ENCODE assay signal across 8 mouse cellular contexts in the genomic region with DNA sequence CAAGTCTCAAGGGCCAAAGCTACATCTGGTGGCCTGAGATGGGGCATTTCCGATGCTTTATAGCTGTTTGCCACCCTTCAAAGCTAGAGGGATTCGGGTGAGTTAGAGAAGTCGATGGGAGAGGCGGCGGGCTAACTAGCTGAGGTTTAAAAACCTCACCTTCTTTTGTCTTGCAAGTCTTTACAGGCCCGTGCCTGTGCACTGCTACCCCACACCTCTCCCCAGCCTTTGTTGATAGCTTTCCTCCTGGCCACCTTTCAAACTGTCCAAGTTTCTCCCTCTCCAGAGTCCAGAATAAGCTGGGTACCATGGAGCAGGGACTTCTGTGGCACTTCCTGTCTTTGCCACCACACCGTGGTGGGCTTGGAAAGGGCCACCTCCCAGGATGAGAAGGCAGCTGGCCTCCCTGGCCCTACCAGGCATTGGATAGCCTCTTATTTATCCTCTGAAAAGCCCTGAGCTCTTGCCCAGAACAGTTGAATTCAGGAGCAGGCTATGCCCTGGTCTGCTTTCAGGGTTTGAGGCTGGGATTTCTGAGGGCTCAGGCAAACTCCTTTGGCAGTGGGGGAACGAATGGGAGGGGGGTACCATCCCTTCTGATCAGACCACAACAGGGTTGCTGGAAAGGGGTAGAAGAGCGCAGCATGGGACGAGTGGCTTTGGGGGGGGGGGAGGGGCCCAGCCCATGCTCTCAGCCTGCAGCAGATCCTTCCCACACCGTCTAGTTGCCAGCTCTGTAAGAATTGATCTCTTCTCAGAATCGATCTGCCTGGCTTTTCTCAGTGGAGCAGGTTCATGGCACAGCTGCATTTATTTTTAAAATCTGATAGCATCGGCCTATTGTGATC. TPM values are rescaled to one million over a fixed set of nuclear protein-coding genes. Genes with fewer than 3 reads are reported as not detected.
DNase-seq lines count a peak whose midpoint lies in the region; ATAC-seq lines count a peak whose summit lies in the region.

No protein-coding gene starts in this region.

- DNase-seq in cerebellum, postnatal 10 days, result peak; percentile 58 to 63
- DNase-seq in cerebellum, postnatal 36 days, result no peak
- peak; percentile 41 for DNase-seq in A20 (ENCODE audit: low read depth, low spot score)
- no peak for DNase-seq in spleen, adult 12 weeks (ENCODE audit: low spot score)
- DNase-seq in urinary bladder, postnatal 4 days (ENCODE audit: low spot score in 2 of 2), result no peak

- 0 out of 2 replicates have a peak, but pooled peaks have one; percentile 2 for ATAC-seq in forebrain, embryonic 16.5 days
- ATAC-seq in limb, embryonic 12.5 days (ENCODE audit: insufficient number of reproducible peaks, insufficient read depth, low FRiP score, low TSS enrichment, low read depth), result no peak
- no peak for ATAC-seq in stomach, embryonic 15.5 days (ENCODE audit: insufficient read depth, low FRiP score, low read depth)

- H3K27me3 ChIP-seq in forebrain, embryonic 16.5 days (replicated peaks; ENCODE audit: control insufficient read depth, insufficient read depth, low read length), result no peaks in the 10 kb centered on the region
- no peaks in the 10 kb centered on the region for H3K27me3 ChIP-seq in limb, embryonic 12.5 days
- H3K27me3 ChIP-seq in stomach, embryonic 15.5 days (replicated peaks), result no peaks in the 10 kb centered on the region

- H3K9ac ChIP-seq in forebrain, embryonic 16.5 days (replicated peaks; ENCODE audit: low read depth, low read length), result peak overlapping the region; percentile 30; the same call in 1 of the 2 replicates
- peak overlapping the region; percentile 50 for H3K9ac ChIP-seq in limb, embryonic 12.5 days (replicated peaks)
- 0 out of 2 replicates have a peak overlapping the region, but pooled peaks have one; percentile 22 for H3K9ac ChIP-seq in stomach, embryonic 15.5 days

- no peaks in the 10 kb centered on the region for H3K9me3 ChIP-seq in forebrain, embryonic 16.5 days (ENCODE audit: control insufficient read depth, low read length)
- no peaks in the 10 kb centered on the region for H3K9me3 ChIP-seq in limb, embryonic 12.5 days
- no peaks in the 10 kb centered on the region for H3K9me3 ChIP-seq in stomach, embryonic 15.5 days

- H3K36me3 ChIP-seq in forebrain, embryonic 16.5 days (ENCODE audit: control insufficient read depth, insufficient read depth), result no peaks in the 10 kb centered on the region
- peaks cover 5% of the 10 kb centered on the region; the same call in 1 of the 2 replicates for H3K36me3 ChIP-seq in limb, embryonic 12.5 days
- no peaks in the 10 kb centered on the region for H3K36me3 ChIP-seq in stomach, embryonic 15.5 days

- H3K4me2 ChIP-seq in forebrain, embryonic 16.5 days (ENCODE audit: low read length), result peak overlapping the region; percentile 70; the same call in 1 of the 2 replicates
- H3K4me2 ChIP-seq in limb, embryonic 12.5 days, result peak overlapping the region; percentile 60
- peak overlapping the region; percentile 46 for H3K4me2 ChIP-seq in stomach, embryonic 15.5 days

- peak overlapping the region; percentile 85 for H3K27ac ChIP-seq in forebrain, embryonic 16.5 days (ENCODE audit: low read length)
- peak overlapping the region; percentile 90 for H3K27ac ChIP-seq in limb, embryonic 12.5 days
- peak overlapping the region; percentile 79 for H3K27ac ChIP-seq in stomach, embryonic 15.5 days

- H3K4me1 ChIP-seq in forebrain, embryonic 16.5 days (replicated peaks; ENCODE audit: control insufficient read depth, insufficient read depth, low read length), result peaks cover 82% of the 10 kb centered on the region
- H3K4me1 ChIP-seq in limb, embryonic 12.5 days (replicated peaks), result peaks cover 91% of the 10 kb centered on the region
- H3K4me1 ChIP-seq in stomach, embryonic 15.5 days, result peaks cover 58% of the 10 kb centered on the region

- WGBS in forebrain, embryonic 16.5 days, result 14% methylated on average over 13 of the region's 13 CpGs
- WGBS in limb, embryonic 12.5 days, result 3% methylated on average over 13 of the region's 13 CpGs
- 31% methylated on average over 13 of the region's 13 CpGs for WGBS in stomach, embryonic 15.5 days

- H3K4me3 ChIP-seq in forebrain, embryonic 16.5 days (replicated peaks; ENCODE audit: low read length), result no peak overlapping the region
- peak overlapping the region; percentile 32; the same call in 1 of the 2 replicates for H3K4me3 ChIP-seq in limb, embryonic 12.5 days (replicated peaks)
- no peak overlapping the region for H3K4me3 ChIP-seq in stomach, embryonic 15.5 days (replicated peaks)

RNA-seq across cellular contexts. Expression of gene Trim8, which starts 28.3 kb away (rescaled TPM):
- 24.5 and 27.7 TPM in 2 replicates for polyA plus RNA-seq in forebrain, embryonic 16.5 days (2015; fragmentation: Nextera tagmentation; extraction: Ambion mirVana)
- polyA plus RNA-seq in limb, embryonic 12.5 days (2016; fragmentation: Nextera tagmentation; extraction: Ambion mirVana), result 17.3 and 21.5 TPM in 2 replicates
- 20.4 and 20.9 TPM in 2 replicates for polyA plus RNA-seq in stomach, embryonic 15.5 days (2015; fragmentation: Nextera tagmentation; extraction: Ambion mirVana)

RNA-seq across cellular contexts. Expression of gene Arl3, which starts 43.2 kb away (rescaled TPM):
- polyA plus RNA-seq in forebrain, embryonic 16.5 days (2015; fragmentation: Nextera tagmentation; extraction: Ambion mirVana), result 226 and 246 TPM in 2 replicates
- polyA plus RNA-seq in limb, embryonic 12.5 days (2016; fragmentation: Nextera tagmentation; extraction: Ambion mirVana), result 167 and 173 TPM in 2 replicates
- 98.2 and 103 TPM in 2 replicates for polyA plus RNA-seq in stomach, embryonic 15.5 days (2015; fragmentation: Nextera tagmentation; extraction: Ambion mirVana)

RNA-seq across cellular contexts. Expression of gene Sfxn2, which starts 43.3 kb away (rescaled TPM):
- polyA plus RNA-seq in forebrain, embryonic 16.5 days (2015; fragmentation: Nextera tagmentation; extraction: Ambion mirVana), result 14.3 and 14.8 TPM in 2 replicates
- 18.3 and 25.2 TPM in 2 replicates for polyA plus RNA-seq in limb, embryonic 12.5 days (2016; fragmentation: Nextera tagmentation; extraction: Ambion mirVana)
- 21.9 and 23.8 TPM in 2 replicates for polyA plus RNA-seq in stomach, embryonic 15.5 days (2015; fragmentation: Nextera tagmentation; extraction: Ambion mirVana)

Comparison
In these comparisons a context has a peak if more than half of its experiments do, and no peak if none do; other contexts are left out.
1. DNase-seq: peak in cerebellum, postnatal 10 days (2 of 2) and A20 (single experiment); none in cerebellum, postnatal 36 days (0 of 2), spleen, adult 12 weeks (single experiment) and urinary bladder, postnatal 4 days (0 of 2).
2. Peak in every context shown above with its lines, with median percentiles within 50 percentile points of each other: H3K27ac ChIP-seq, H3K4me2 ChIP-seq and H3K9ac ChIP-seq.